Mouse (Mus musculus): Measurements from ENCODE around the gene Aldh1a2.

Aldh1a2 gene

GRCm38 (mm10) chr9:71303594-71303993, 88.0 kb downstream of the Aldh1a2 start:
- no peak for DNase-seq

GRCm38 (mm10) chr9:71307106-71307789, 91.7 kb downstream of the Aldh1a2 start:
- DNase-seq: no peak

GRCm38 (mm10) chr9:71315960-71316359, 100.4 kb downstream of the Aldh1a2 start:
- no peak for DNase-seq

GRCm38 (mm10) chr9:71317096-71317920, 101.7 kb downstream of the Aldh1a2 start:
- DNase-seq: no peak

- no peak for DNase-seq
These were observed 102.3 kb downstream of the Aldh1a2 start for GRCm38 (mm10) chr9:71317921-71318241.

GRCm38 (mm10) chr9:71319776-71320175, 104.2 kb downstream of the Aldh1a2 start:
- DNase-seq: no peak

GRCm38 (mm10) chr9:71320246-71321155, 104.9 kb downstream of the Aldh1a2 start:
- no peak for DNase-seq

- no peak for DNase-seq
These were observed 105.8 kb downstream of the Aldh1a2 start for GRCm38 (mm10) chr9:71321436-71321835.

GRCm38 (mm10) chr9:71321871-71322270, 106.3 kb downstream of the Aldh1a2 start:
- DNase-seq: no peak

GRCm38 (mm10) chr9:71323303-71323952, 107.8 kb downstream of the Aldh1a2 start:
- DNase-seq: no peak

GRCm38 (mm10) chr9:71324060-71324459, 108.5 kb downstream of the Aldh1a2 start:
- no peak for DNase-seq

- DNase-seq: no peak
These were observed 110.7 kb downstream of the Aldh1a2 start for GRCm38 (mm10) chr9:71326261-71326660.

- DNase-seq: no peak
These were observed 116.1 kb downstream of the Aldh1a2 start for GRCm38 (mm10) chr9:71331661-71332060.

- no peak for DNase-seq
These were observed 121.1 kb downstream of the Aldh1a2 start for GRCm38 (mm10) chr9:71336674-71337073.

GRCm38 (mm10) chr9:71337425-71337824, 121.8 kb downstream of the Aldh1a2 start:
- no peak for DNase-seq

GRCm38 (mm10) chr9:71340116-71340515, 124.5 kb downstream of the Aldh1a2 start:
- DNase-seq: no peak
